19 mouse cellular contexts compared by ENCODE assay signal in genomic region chr14:25501481-25501880, GRCm38 (mm10). TPM values are rescaled to one million over a fixed set of nuclear protein-coding genes. Genes with fewer than 3 reads are reported as not detected.
DNase-seq lines count a peak whose midpoint lies in the region; ATAC-seq lines count a peak whose summit lies in the region.
"Had no signal": no experiment of that assay in that cellular context is flagged by ENCODE, and none has a peak within 500 bp of the region (broad histone marks: within the 10 kb centered on the region; RNA-seq: fewer than 3 reads in every experiment).

No protein-coding gene starts in this region.

- H3K4me2 ChIP-seq in heart, embryonic 11.5 days = no peak overlapping the region
- H3K4me2 ChIP-seq in hindbrain, embryonic 11.5 days (replicated peaks; ENCODE audit: low read depth, low read length) = no peak overlapping the region
- H3K4me2 ChIP-seq in neural tube, embryonic 13.5 days = no peak overlapping the region
- H3K4me2 ChIP-seq: limb, embryonic 13.5 days; lung, embryonic 15.5 days had no signal

- H3K4me3 ChIP-seq in heart, embryonic 11.5 days (ENCODE audit: low read depth, low read length) = no peak overlapping the region
- no peak overlapping the region for H3K4me3 ChIP-seq in hindbrain, embryonic 10.5 days
- H3K4me3 ChIP-seq in hindbrain, embryonic 11.5 days (ENCODE audit: low read depth, low read length) = no peak overlapping the region
- no peak overlapping the region for H3K4me3 ChIP-seq in neural tube, embryonic 13.5 days
- H3K4me3 ChIP-seq: embryonic facial prominence, embryonic 10.5 days; limb, embryonic 13.5 days; lung, embryonic 15.5 days had no signal

- no peak for ATAC-seq in heart, embryonic 11.5 days (replicated peaks; ENCODE audit: insufficient number of reproducible peaks, low FRiP score, low TSS enrichment)
- no peak for ATAC-seq in hindbrain, embryonic 11.5 days (ENCODE audit: low FRiP score)
- ATAC-seq in neural tube, embryonic 13.5 days (ENCODE audit: low read depth) = no peak
- ATAC-seq: forebrain, postnatal 0 days had no signal

- peaks cover 10% of the 10 kb centered on the region for H3K36me3 ChIP-seq in heart, embryonic 11.5 days (ENCODE audit: control insufficient read depth, insufficient read depth, low read length)
- H3K36me3 ChIP-seq in hindbrain, embryonic 10.5 days = peaks cover 50% of the 10 kb centered on the region
- peaks cover 8% of the 10 kb centered on the region for H3K36me3 ChIP-seq in hindbrain, embryonic 11.5 days (ENCODE audit: control insufficient read depth, insufficient read depth, low read length)
- peaks cover 41% of the 10 kb centered on the region for H3K36me3 ChIP-seq in neural tube, embryonic 13.5 days

- intact Hi-C loops in heart, postnatal 10 days (cut with DNase I) = no loop called here

- no peak overlapping the region for H3K9ac ChIP-seq in heart, embryonic 11.5 days (ENCODE audit: low read depth, low read length)
- no peak overlapping the region for H3K9ac ChIP-seq in hindbrain, embryonic 11.5 days (ENCODE audit: low read depth, low read length)
- H3K9ac ChIP-seq in neural tube, embryonic 13.5 days = no peak overlapping the region
- H3K9ac ChIP-seq: forebrain, postnatal 0 days; limb, embryonic 13.5 days; liver, embryonic 14.5 days; lung, embryonic 15.5 days had no signal

- WGBS in heart, embryonic 11.5 days (ENCODE audit: insufficient replicate concordance) = 81% methylated on average over 5 of the region's 5 CpGs
- WGBS in hindbrain, embryonic 10.5 days = 94% methylated on average over 5 of the region's 5 CpGs
- WGBS in hindbrain, embryonic 11.5 days = 89% methylated on average over 5 of the region's 5 CpGs
- WGBS in neural tube, embryonic 13.5 days = 90% methylated on average over 5 of the region's 5 CpGs

- no peaks in the 10 kb centered on the region for H3K27me3 ChIP-seq in heart, embryonic 11.5 days (ENCODE audit: control insufficient read depth, insufficient read depth, low read length)
- no peaks in the 10 kb centered on the region for H3K27me3 ChIP-seq in hindbrain, embryonic 10.5 days (ENCODE audit: insufficient read depth, poor library complexity, severe bottlenecking)
- no peaks in the 10 kb centered on the region for H3K27me3 ChIP-seq in hindbrain, embryonic 11.5 days (ENCODE audit: control insufficient read depth, insufficient read depth, low read length)
- H3K27me3 ChIP-seq in neural tube, embryonic 13.5 days = no peaks in the 10 kb centered on the region
- H3K27me3 ChIP-seq: limb, embryonic 13.5 days; lung, embryonic 15.5 days had no signal

- no peaks in the 10 kb centered on the region for H3K9me3 ChIP-seq in heart, embryonic 11.5 days (replicated peaks; ENCODE audit: control insufficient read depth, low read length)
- no peaks in the 10 kb centered on the region for H3K9me3 ChIP-seq in hindbrain, embryonic 10.5 days
- no peaks in the 10 kb centered on the region for H3K9me3 ChIP-seq in hindbrain, embryonic 11.5 days (ENCODE audit: control insufficient read depth, low read length)
- H3K9me3 ChIP-seq in neural tube, embryonic 13.5 days = no peaks in the 10 kb centered on the region
- H3K9me3 ChIP-seq: embryonic facial prominence, embryonic 10.5 days; limb, embryonic 13.5 days; lung, embryonic 15.5 days had no signal

- H3K4me1 ChIP-seq in heart, embryonic 11.5 days (ENCODE audit: control insufficient read depth, insufficient read depth, low read length) = peaks cover 86% of the 10 kb centered on the region
- H3K4me1 ChIP-seq in hindbrain, embryonic 10.5 days (replicated peaks) = peaks cover 76% of the 10 kb centered on the region
- H3K4me1 ChIP-seq in hindbrain, embryonic 11.5 days (replicated peaks; ENCODE audit: control insufficient read depth, insufficient read depth, low read length) = peaks cover 23% of the 10 kb centered on the region
- H3K4me1 ChIP-seq in neural tube, embryonic 13.5 days (replicated peaks) = peaks cover 70% of the 10 kb centered on the region

- no peak for DNase-seq in heart, postnatal 10 days
- no peak for DNase-seq in hindbrain, embryonic 10.5 days (ENCODE audit: low spot score)
- no peak for DNase-seq in hindbrain, embryonic 11.5 days (ENCODE audit: low spot score)
- DNase-seq in neural tube, embryonic 10.5 days (ENCODE audit: extremely low spot score, low spot score) = no peak
- peak; percentile 52 for DNase-seq in thymus, postnatal 4 days
- DNase-seq: adrenal gland, adult 8-10 months; cerebellum, adult 8-10 months; forebrain, postnatal 0 days; kidney, adult 2 months; kidney, postnatal 10 days; lung, postnatal 4 days; midbrain, embryonic 14.5 days; right cerebral cortex, postnatal 25 days had no signal

- peak overlapping the region; percentile 37; the same call in 1 of the 2 replicates for H3K27ac ChIP-seq in heart, embryonic 11.5 days (ENCODE audit: low read depth, low read length)
- 0 out of 2 replicates have a peak overlapping the region, but pooled peaks have one; percentile 18 for H3K27ac ChIP-seq in hindbrain, embryonic 10.5 days
- H3K27ac ChIP-seq in hindbrain, embryonic 11.5 days (ENCODE audit: low read depth, low read length) = no peak overlapping the region
- 0 out of 2 replicates have a peak overlapping the region, but pooled peaks have one; percentile 28 for H3K27ac ChIP-seq in neural tube, embryonic 13.5 days (replicated peaks)
- H3K27ac ChIP-seq: limb, embryonic 13.5 days; liver, embryonic 14.5 days; lung, embryonic 15.5 days had no signal

RNA-seq across cellular contexts. Expression of gene Zmiz1, which starts 42.5 kb away (rescaled TPM):
- 34.9 and 36.2 TPM in 2 replicates for polyA plus RNA-seq in heart, embryonic 11.5 days (2014; fragmentation: Nextera tagmentation; extraction: Ambion mirVana)
- 10 to 100 TPM; 70.9 to 72.0 TPM for total RNA-seq in heart, postnatal 10 days (2021)
- 44.4 and 60.1 TPM in 2 replicates for polyA plus RNA-seq in hindbrain, embryonic 10.5 days (2016; fragmentation: Nextera tagmentation; extraction: Ambion mirVana)
- polyA plus RNA-seq in hindbrain, embryonic 11.5 days (2014; fragmentation: Nextera tagmentation; extraction: Ambion mirVana) = 47.5 and 57.0 TPM in 2 replicates
- polyA plus RNA-seq in neural tube, embryonic 13.5 days (2015; fragmentation: Nextera tagmentation; extraction: Ambion mirVana) = 57.2 and 66.2 TPM in 2 replicates
